Mouse (Mus musculus) ES-CJ7 (cell line): ENCODE measurements around the gene Tmx2.
A peak's percentile ranks its signal among the peaks of the same experiment; 100 is the strongest.
"Not testable (repeated sequence)": the region's sequence is repeated elsewhere in the genome, so short reads cannot be mapped to it uniquely, and the experiment has no call there.

ENCODE experiments used
- DNase-seq: peaks from one replicate; pipeline ENCODE4 v3.0.0; 2011; ENCODE audit warnings: low read depth, low spot score

The Tmx2 gene

GRCm38 (mm10) chr2:84688080-84688844 is 9.3 kb upstream of the Tmx2 start:
- no peak for DNase-seq

GRCm38 (mm10) chr2:84682605-84683183 is 3.8 kb upstream of the Tmx2 start:
- DNase-seq, result no peak

DNA sequence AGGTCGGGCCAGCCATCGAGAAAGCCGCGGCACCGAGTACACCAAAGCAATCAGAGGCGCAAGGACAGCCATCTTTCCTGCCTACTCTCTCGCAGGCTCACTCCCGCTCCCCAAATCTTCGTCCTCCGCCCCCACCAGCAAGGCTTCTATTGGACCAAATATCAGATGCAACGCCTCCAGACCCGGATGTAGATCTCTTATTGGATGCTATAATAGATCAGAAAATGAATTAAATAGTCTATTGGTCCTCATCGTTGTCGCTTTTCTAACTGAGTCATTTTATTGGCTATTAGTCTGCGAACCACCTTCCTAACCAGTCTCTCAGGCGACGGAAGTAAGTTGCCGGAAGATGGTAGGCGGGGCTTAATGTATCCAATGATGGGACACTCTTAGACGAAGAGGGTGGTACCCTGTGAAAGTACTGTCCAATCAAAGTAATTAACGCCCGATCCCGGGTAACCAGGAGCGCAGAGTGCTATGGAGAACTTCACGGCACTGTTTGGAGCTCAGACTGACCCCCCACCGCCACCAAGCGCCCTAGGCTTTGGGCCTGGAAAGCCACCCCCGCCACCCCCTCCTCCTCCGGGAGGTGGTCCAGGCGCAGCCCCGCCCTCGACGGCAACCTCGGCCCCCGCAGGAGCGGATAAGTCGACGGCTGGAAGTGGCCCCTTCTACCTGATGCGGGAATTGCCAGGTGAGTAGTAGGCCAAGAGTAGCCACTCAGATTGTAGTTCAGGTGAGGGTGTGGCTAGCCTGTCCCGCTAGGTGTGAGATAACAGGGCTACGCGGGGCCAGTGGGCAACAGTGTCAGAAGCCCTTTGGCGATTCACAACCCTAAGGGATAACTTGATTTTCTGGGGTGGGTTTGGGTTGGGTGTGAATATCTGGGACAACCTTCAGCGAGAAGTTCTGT is 716 bp downstream of the Tmx2 start, which contains the start of the genes Gm28635 and Med19:
TSS of gene Gm28635 (minus strand) at position 74 of the 913 bp plus-strand sequence.
TSS of gene Med19 (plus strand) at position 435 of the 913 bp plus-strand sequence.
- DNase-seq, result peak; percentile 100

GRCm38 (mm10) chr2:84677270-84677967 is 1.5 kb downstream of the Tmx2 start:
- DNase-seq, result peak; percentile 88

DNA sequence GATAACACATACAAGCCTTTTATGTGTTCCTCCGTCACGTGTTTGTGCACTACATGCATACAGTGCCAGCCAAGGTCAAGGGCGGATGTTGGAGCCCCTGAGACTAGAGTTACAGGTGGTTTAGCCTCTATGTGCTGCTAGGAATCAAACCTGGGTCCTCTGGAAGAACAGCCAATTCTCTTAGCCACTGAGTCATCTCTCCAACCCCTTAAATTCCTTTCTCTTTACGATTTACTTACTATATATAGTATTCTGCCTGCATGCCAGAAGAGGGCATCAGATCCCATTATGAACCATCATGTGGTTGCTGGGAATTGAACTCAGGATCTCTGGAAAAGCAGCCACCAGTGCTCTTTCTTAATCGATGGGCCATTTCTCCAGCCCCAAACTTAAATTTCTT is 7.4 kb downstream of the Tmx2 start:
- not testable (repeated sequence) for DNase-seq

- DNase-seq, result peak; percentile 98
These were observed 8.4 kb downstream of the Tmx2 start, which contains the start of gene Selenoh for GRCm38 (mm10) chr2:84670569-84670933. Gene Selenoh (minus strand): TSS chr2:84670770.

DNA sequence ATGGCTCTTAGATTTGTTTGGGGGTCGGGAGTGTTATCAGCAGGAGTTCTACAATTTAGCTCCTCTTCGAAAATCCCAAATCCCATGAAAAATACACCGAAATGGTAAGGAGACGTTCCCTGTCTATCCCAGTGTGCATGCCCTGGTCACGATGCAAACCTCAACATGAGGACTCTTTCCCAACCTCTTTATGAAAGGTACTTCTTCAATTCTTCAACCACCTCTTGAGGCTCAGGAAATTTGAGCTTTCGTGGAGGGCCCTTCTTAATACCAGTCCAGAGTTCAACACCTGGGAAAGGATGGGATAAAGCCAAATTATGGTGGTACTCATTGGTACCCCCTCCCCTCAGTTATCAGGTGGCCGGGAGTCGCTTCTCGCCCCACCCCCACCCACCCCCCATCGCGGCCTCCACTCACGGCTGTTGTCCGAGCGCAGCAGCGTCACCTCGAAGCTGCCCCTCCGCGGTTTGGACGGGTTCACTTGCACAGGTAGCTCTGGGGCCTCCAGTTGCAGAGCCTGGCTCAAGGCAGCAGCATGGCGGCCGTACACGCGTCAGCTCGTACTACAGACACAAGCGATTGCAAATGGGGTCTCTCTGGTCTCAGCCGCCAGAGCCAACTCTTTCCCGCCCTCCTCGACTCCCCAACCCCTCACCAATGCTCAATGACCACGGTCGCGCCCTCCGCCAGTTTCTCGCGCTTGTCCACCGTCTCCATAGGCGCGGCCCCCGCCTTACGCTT is 8.9 kb downstream of the Tmx2 start:
- peak; percentile 62 for DNase-seq

DNA sequence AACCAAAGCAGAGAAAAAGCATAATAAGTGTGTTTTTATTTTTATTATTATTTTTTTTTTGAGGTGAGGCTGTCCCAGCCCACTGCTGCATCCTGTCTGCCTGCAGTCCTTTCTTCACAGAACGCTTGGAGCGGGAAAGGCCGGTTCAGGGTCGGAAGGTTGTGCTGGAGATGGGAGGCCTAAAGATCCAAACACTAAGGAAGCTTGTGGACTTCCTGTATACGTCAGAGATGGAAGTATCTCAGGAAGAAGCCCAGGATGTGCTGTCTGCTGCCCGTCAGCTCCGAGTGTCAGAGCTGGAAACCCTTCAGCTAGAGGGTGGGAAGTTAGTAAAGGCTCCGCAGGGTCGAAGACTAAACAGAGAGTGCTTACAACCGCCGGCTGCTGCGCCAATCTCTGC is 12.9 kb downstream of the Tmx2 start:
- no peak for DNase-seq

- DNase-seq, result peak; percentile 85
These were observed 16.1 kb downstream of the Tmx2 start for GRCm38 (mm10) chr2:84662866-84663265.

DNA sequence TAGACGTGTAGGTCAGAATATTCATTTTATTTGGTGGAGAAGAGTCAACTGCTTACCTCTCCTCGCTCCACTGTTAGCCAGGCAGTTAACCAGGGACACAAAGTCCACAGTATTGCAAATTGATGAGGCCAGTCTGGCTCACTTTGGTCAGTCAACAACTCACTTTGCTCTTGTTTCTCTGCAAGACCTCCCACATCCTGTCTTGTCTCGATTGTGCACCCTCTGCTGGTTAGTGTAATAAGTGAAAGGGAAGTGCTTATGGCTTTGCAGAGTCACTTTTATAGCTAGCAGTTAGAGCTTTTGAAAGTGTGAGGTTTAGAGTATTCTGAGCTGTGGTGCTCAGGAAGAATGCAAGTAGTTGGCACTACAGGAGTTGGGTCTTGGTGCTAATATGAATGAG is 18.7 kb downstream of the Tmx2 start:
- peak; percentile 86 for DNase-seq

DNA sequence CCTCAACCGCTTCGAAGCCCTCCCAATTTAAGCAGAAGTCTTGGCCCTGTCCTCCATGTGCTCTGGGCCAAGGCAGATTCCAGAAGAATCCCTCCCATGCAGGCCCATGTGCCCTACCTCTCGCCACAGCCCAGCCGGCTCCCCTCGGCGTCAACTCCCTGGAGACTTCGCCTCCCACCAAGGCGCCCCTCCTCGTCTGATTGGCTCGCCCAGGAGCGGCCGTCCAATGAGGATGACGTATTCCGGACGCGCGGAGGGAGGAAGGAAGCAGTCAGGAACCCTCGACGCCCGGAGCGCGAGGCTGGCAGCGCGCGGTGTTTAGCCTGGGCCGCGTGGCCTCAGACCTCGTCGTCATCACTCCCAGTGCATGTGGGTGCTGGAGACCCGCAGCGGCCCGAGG is 20.1 kb downstream of the Tmx2 start, which contains the start of gene Btbd18:
TSS of gene Btbd18 (plus strand) at position 274 of the 400 bp plus-strand sequence.
- DNase-seq, result peak; percentile 64

GRCm38 (mm10) chr2:84655864-84656263 is 23.1 kb downstream of the Tmx2 start:
- no peak for DNase-seq

DNA sequence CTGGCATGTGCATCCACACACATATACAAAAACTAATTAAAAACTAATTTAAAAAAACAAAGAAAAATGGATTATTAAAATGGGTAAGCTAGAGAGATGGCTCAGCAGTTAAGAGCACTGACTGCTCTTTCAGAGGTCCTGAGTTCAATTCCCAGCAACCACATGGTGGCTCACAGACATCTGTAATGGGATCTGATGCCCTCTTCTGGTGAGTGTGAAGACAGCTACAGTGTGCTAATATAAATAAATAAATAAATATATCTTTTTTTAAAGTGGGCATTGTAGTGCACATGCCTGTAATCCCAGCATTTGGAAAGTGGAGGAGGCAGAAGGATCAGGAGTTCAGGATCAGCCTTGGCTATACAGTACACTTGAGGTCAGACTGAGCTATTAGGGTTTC is 25.6 kb downstream of the Tmx2 start:
- DNase-seq, result no peak

GRCm38 (mm10) chr2:84650464-84651195 is 28.3 kb downstream of the Tmx2 start, which contains the start of gene Ctnnd1:
Gene Ctnnd1 (minus strand): TSS chr2:84650765.
- peak; percentile 91 for DNase-seq

GRCm38 (mm10) chr2:84649674-84650073 is 29.3 kb downstream of the Tmx2 start:
- DNase-seq, result no peak

DNA sequence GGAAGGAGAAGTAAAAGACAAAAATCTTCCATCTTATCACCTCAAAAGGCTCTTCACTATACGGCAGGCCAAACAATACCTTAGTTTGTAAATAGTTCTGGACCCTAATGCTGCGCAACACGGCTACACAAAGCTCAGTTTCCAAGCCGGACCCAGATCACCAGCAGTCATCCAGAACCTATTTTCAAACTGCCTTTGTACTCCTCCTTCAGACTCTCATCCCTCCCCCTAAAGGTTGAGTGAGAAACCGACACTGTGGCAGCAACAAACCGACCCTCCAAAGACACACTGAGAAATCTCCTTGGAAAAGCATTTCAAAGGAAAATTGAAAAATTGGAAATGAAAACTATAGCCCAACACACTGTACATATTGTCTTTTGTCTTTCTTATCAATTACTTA is 30.6 kb downstream of the Tmx2 start:
- no peak for DNase-seq

- DNase-seq, result no peak
These were observed 31.8 kb downstream of the Tmx2 start for GRCm38 (mm10) chr2:84647051-84647568.

DNA sequence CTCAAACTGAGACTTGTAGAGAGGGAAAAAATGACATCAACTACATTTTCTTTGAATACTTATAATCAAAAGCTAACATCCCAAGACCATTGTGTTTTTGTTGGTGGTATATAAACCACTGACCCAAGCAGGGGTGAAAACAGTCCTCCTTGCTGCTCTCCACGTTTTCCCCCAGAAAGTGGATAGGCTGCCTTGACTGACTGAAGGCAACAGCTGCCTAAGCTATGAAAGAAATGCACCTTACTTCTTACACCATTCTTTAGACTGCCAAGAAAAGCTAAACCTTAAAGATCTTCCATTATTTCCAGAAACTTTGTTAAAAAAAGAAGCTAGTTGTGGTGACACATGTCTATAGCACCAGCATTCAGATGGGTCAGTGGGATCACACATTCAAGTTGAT is 32.8 kb downstream of the Tmx2 start:
- no peak for DNase-seq

DNA sequence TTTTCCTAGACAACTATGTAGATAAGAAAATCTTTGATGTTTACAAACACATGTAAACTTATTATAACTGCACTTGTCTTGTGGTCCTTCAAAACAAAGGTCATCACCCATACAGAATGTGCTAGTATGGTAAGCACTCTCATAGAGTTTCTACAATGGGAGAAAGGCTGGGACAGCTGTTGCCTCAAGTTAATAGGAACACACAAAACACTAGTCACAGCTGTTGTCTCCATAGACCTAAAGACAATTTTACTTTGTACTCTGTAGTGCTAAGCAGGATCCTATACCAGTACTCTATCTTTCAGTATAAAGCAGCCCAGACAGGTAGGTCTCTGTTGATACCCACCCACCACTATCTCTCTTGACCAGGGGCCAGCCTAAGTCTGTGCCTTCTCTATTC is 38.1 kb downstream of the Tmx2 start:
- DNase-seq, result no peak
